Mouse (Mus musculus) limb, embryonic 13.5 days (tissue): ENCODE measurements around the gene Olfr690. TPM values are rescaled to one million over a fixed set of nuclear protein-coding genes. Genes with fewer than 3 reads are reported as not detected.
"Not testable (repeated sequence)": the region's sequence is repeated elsewhere in the genome, so short reads cannot be mapped to it uniquely, and the experiment has no call there.

Experiments used
- ATAC-seq: fragments of 200-750 bp; cut with Nextera tagmentation; 2 replicates; pipeline ENCODE4 v1.8.0; 2017; ENCODE audit warnings: low read depth, moderate number of reproducible peaks, moderate TSS enrichment; ENCODE audit not compliant: low FRiP score
- H3K27ac ChIP-seq: fragments of 300-500 bp; sonication (generic); 2 replicates; pipeline ENCODE4 v1.5.1; 2015; ENCODE audit warnings: inconsistent platforms, mild to moderate bottlenecking, moderate library complexity
- H3K27me3 ChIP-seq: fragments of 300-500 bp; sonication (generic); 2 replicates; pipeline ENCODE4 v1.6.1; 2015; ENCODE audit warnings: mild to moderate bottlenecking, inconsistent platforms
- H3K36me3 ChIP-seq: fragments of 300-500 bp; sonication (generic); 2 replicates; pipeline ENCODE4 v1.6.1; 2015; ENCODE audit warnings: inconsistent platforms, mild to moderate bottlenecking, moderate library complexity
- H3K4me1 ChIP-seq: fragments of 300-500 bp; sonication (generic); 2 replicates; pipeline ENCODE4 v1.6.1; 2015; ENCODE audit warnings: inconsistent platforms
- H3K4me2 ChIP-seq: fragments of 300-500 bp; sonication (generic); replicated peaks from 2 replicates; pipeline ENCODE4 v1.6.1; 2015; ENCODE audit warnings: inconsistent platforms, mild to moderate bottlenecking, moderate library complexity
- H3K4me3 ChIP-seq: fragments of 300-500 bp; sonication (generic); 2 replicates; pipeline ENCODE4 v1.5.1; 2015; ENCODE audit warnings: moderate library complexity, mild to moderate bottlenecking, inconsistent platforms
- H3K9ac ChIP-seq: fragments of 300-500 bp; sonication (generic); 2 replicates; pipeline ENCODE4 v1.6.1; 2015; ENCODE audit warnings: mild to moderate bottlenecking, inconsistent platforms
- H3K9me3 ChIP-seq: fragments of 300-500 bp; sonication (generic); 2 replicates; pipeline ENCODE4 v1.6.1; 2016; ENCODE audit warnings: inconsistent platforms
- WGBS: fragments of 180-500 bp; shearing (Covaris S2); methylation state at CpG from one replicate; pipeline ENCODE4 v1.1.7; 2015; 5-methylcytosine and 5-hydroxymethylcytosine counted together
- polyA plus RNA-seq: library from polyadenylated mRNA; unstranded; fragments of >200 nt; fragmentation: Nextera tagmentation; extraction: Ambion mirVana; gene quantifications from 2 replicates; pipeline ENCODE4 v1.2.1, GENCODE M21; 2015

Olfr690 gene
- polyA plus RNA-seq = not detected in 2 replicates

DNA sequence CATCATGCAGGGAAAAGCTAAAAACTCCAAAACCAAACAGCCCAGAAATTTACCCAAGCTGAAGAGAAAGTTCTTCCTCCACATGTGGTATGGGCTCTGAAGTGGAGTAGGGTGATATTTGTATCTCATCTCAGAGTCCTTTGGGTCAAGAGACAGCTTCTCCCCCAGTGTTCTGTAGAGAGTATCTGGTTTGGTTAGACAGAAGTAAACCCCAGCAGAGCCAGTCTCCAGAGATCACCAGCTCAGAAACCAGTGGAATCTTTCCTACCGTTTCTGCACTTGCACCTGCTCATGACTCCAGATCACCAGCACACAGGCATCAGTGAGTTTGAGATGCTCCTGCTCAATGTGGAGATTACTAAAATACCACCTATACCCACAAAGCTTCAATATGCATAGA, at the start of gene Olfr690:
Olfr690 (minus strand) TSS at position 101 of the 400 bp plus-strand sequence.
- H3K27ac ChIP-seq = no peak within 1 kb of the TSS
- WGBS = 83% methylated on average over 1 of the region's 1 CpGs
- ATAC-seq = no peak

DNA sequence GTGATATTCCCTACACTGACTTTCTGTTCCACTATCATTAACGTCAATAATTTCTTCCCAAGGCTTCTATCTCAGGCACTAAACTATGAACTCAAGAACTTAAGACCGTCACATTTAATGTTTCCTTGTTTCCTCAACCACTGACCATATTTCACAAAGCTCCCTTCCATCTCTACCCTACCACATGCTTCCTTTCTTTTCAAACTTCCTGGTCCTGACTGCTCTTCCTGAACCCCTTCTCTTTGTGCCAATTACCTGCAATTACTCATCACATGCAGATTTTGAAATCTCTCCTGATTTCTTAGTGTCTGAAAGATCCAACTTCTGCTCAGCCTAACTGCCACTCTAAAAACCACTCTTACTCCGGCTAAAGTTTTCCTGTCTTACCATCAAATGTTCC, 46.4 kb upstream of the Olfr690 start:
- no peaks in the 10 kb centered on the region for H3K9me3 ChIP-seq
- no peaks in the 10 kb centered on the region for H3K4me1 ChIP-seq
- no peak overlapping the region for H3K9ac ChIP-seq
- WGBS = 91% methylated on average over 3 of the region's 3 CpGs
- H3K4me3 ChIP-seq = no peak overlapping the region
- ATAC-seq = no peak
- no peaks in the 10 kb centered on the region for H3K27me3 ChIP-seq
- no peak overlapping the region for H3K4me2 ChIP-seq
- peaks cover 92% of the 10 kb centered on the region for H3K36me3 ChIP-seq
- H3K27ac ChIP-seq = no peak overlapping the region

More for the DNA sequence above, at the start of gene Olfr690:
- Histone ChIP-seq H3K9me3 (no peaks in the 10 kb centered on the region), H3K36me3 (no peaks in the 10 kb centered on the region), H3K4me2 (no peak within 1 kb of the TSS), H3K27me3 (no peaks in the 10 kb centered on the region), H3K9ac (no peak within 1 kb of the TSS), H3K4me1 (no peaks in the 10 kb centered on the region), H3K4me3 (no peak within 1 kb of the TSS)

GRCm38 (mm10) chr7:105374866-105375265, 41.0 kb upstream of the Olfr690 start, which contains the start of gene Gm5901:
Gm5901 (plus strand) TSS chr7:105375038.
- Histone ChIP-seq H3K9ac (no peak within 1 kb of the TSS), H3K36me3 (peaks cover 67% of the 10 kb centered on the region), H3K4me2 (no peak within 1 kb of the TSS), H3K27ac (no peak within 1 kb of the TSS), H3K4me1 (no peaks in the 10 kb centered on the region), H3K4me3 (no peak within 1 kb of the TSS), H3K9me3 (no peaks in the 10 kb centered on the region), H3K27me3 (no peaks in the 10 kb centered on the region)
- 100% methylated on average over 1 of the region's 1 CpGs for WGBS
- ATAC-seq = no peak

GRCm38 (mm10) chr7:105373976-105374375, 40.1 kb upstream of the Olfr690 start:
- no peak for ATAC-seq

DNA sequence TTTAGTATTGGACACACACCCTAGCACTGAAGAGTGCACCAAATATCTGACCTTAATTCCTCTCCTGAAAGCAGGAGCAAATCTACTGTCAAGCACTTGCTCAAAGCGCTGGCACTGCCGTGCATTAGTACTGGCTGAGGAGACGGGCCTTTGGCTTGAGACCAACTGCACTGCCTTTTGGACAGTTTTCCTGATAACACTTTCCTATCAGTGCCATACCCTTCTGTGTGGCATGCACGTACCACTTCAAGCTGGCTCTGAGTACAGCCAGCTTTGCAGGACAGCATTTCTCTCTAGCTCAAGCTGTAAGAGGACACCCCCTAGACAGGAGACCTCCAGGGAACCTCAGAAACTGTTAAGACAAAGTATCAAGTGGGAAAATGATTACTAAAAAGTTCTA, 39.6 kb upstream of the Olfr690 start:
- no peak overlapping the region for H3K9ac ChIP-seq
- no peak overlapping the region for H3K4me2 ChIP-seq
- no peaks in the 10 kb centered on the region for H3K4me1 ChIP-seq
- H3K9me3 ChIP-seq = no peaks in the 10 kb centered on the region
- no peaks in the 10 kb centered on the region for H3K27me3 ChIP-seq
- H3K4me3 ChIP-seq = no peak overlapping the region
- no peak for ATAC-seq
- H3K36me3 ChIP-seq = peaks cover 54% of the 10 kb centered on the region
- 94% methylated on average over 4 of the region's 4 CpGs for WGBS
- H3K27ac ChIP-seq = no peak overlapping the region

More at GRCm38 (mm10) chr7:105373976-105374375, 40.1 kb upstream of the Olfr690 start:
- 94% methylated on average over 3 of the region's 3 CpGs for WGBS
- no peak overlapping the region for H3K4me2 ChIP-seq
- no peaks in the 10 kb centered on the region for H3K9me3 ChIP-seq
- H3K36me3 ChIP-seq = peaks cover 58% of the 10 kb centered on the region
- no peaks in the 10 kb centered on the region for H3K27me3 ChIP-seq
- no peak overlapping the region for H3K4me3 ChIP-seq
- no peaks in the 10 kb centered on the region for H3K4me1 ChIP-seq
- H3K9ac ChIP-seq = no peak overlapping the region
- H3K27ac ChIP-seq = no peak overlapping the region

DNA sequence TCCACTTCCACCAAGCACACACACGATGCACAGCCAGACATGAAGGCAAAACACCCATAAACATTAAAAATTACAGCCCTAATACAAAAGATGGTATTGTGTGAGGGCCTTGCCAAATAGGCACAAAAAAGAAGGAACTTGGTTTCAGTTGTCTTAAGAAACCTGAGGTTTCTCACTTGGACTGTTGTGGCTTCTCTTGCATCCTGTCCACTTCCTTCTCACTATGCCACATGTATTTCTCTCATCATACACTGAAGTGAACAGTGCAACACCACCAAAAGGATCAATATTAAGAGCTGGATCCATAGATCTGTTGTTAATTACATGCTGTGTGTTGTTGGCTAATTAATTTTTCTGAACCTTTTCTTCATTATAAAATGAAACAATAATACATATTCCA, 39.0 kb upstream of the Olfr690 start:
- H3K4me2 ChIP-seq = no peak overlapping the region
- no peaks in the 10 kb centered on the region for H3K9me3 ChIP-seq
- H3K27ac ChIP-seq = no peak overlapping the region
- H3K4me3 ChIP-seq = no peak overlapping the region
- H3K9ac ChIP-seq = no peak overlapping the region
- WGBS = 68% methylated on average over 1 of the region's 1 CpGs
- H3K36me3 ChIP-seq = peaks cover 48% of the 10 kb centered on the region
- no peaks in the 10 kb centered on the region for H3K4me1 ChIP-seq
- no peak for ATAC-seq
- no peaks in the 10 kb centered on the region for H3K27me3 ChIP-seq

DNA sequence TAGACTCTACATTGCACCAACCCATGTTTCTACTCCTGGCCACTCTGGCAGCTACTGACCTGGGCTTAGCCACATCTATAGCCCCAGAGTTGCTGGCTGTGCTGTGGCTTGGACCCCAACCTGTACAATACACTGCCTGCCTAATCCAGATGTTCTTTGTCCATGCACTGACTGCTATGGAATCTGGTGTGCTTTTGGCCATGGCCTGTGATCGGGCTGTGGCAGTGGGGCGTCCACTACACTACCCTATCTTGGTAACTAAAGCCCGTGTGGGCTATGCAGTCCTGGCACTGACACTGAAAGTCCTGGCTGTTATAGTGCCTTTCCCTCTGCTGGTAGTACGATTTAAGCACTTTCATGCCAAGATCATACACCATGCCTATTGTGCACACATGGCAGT, 34.6 kb upstream of the Olfr690 start:
- no peak overlapping the region for H3K4me3 ChIP-seq
- ATAC-seq = no peak

GRCm38 (mm10) chr7:105367930-105368329, 34.0 kb upstream of the Olfr690 start, which contains the start of gene Olfr692:
Olfr692 (plus strand) TSS chr7:105368230.
- H3K4me2 ChIP-seq = no peak within 1 kb of the TSS
- H3K4me3 ChIP-seq = no peak within 1 kb of the TSS
- H3K9me3 ChIP-seq = no peaks in the 10 kb centered on the region
- no peak within 1 kb of the TSS for H3K27ac ChIP-seq
- H3K4me1 ChIP-seq = no peaks in the 10 kb centered on the region
- no peaks in the 10 kb centered on the region for H3K27me3 ChIP-seq
- 81% methylated on average over 1 of the region's 1 CpGs for WGBS
- H3K36me3 ChIP-seq = peaks cover 8% of the 10 kb centered on the region
- H3K9ac ChIP-seq = no peak within 1 kb of the TSS
- no peak for ATAC-seq

More for the DNA sequence above, 34.6 kb upstream of the Olfr690 start:
- Histone ChIP-seq H3K36me3 (peaks cover 12% of the 10 kb centered on the region), H3K4me2 (no peak overlapping the region), H3K27ac (no peak overlapping the region), H3K9me3 (no peaks in the 10 kb centered on the region), H3K4me1 (no peaks in the 10 kb centered on the region), H3K9ac (no peak overlapping the region), H3K27me3 (no peaks in the 10 kb centered on the region)
- WGBS = 93% methylated on average over 4 of the region's 4 CpGs

DNA sequence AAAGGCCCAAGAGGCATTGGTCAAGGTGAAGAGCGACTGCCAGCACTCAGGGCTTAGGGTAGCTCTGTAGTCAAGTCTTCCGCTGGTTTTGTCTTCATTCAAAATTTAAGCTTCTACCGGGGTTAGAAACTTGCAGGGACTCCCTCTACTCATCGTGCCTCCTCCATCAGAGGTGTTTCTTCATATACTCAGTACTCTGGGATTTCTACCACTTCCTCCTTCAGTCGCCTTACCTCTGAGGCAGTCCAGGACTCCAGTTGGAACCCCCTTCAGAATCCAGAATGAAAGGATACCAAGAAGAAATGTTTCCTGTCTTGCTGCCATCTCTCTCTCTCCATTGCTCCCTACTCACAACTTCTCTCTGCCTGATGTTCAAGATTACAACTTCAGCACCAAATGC, 33.4 kb upstream of the Olfr690 start:
- 73% methylated on average over 5 of the region's 5 CpGs for WGBS
- Histone ChIP-seq H3K9ac (no peak overlapping the region), H3K9me3 (no peaks in the 10 kb centered on the region), H3K4me1 (no peaks in the 10 kb centered on the region), H3K4me2 (no peak overlapping the region), H3K4me3 (no peak overlapping the region), H3K27ac (no peak overlapping the region), H3K27me3 (no peaks in the 10 kb centered on the region), H3K36me3 (peaks cover 8% of the 10 kb centered on the region)
- ATAC-seq = no peak

DNA sequence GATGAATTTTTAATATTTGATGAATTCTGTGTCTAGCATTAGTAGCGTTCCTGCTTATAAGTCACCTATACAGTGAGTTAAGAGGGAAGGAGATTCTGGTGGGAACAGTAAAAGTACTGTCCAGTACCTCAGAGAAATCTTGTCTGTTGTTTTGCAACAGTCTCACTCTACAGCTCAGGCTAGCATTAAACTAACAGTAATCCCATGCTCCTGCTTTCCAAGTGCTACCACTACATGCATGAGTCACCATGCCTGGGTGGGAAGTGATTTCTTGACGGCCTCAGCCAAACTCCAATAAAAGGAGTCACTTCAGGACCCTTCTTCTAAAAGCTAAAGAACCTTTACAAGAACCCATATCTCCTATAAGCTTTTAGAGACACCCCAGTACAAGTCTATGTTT, 27.8 kb upstream of the Olfr690 start:
- no peaks in the 10 kb centered on the region for H3K27me3 ChIP-seq
- H3K9ac ChIP-seq = no peak overlapping the region
- H3K4me3 ChIP-seq = no peak overlapping the region
- no peaks in the 10 kb centered on the region for H3K4me1 ChIP-seq
- no peak overlapping the region for H3K27ac ChIP-seq
- H3K9me3 ChIP-seq = no peaks in the 10 kb centered on the region
- H3K4me2 ChIP-seq = no peak overlapping the region
- H3K36me3 ChIP-seq = no peaks in the 10 kb centered on the region
- no peak for ATAC-seq
- WGBS = 84% methylated on average over 2 of the region's 2 CpGs

DNA sequence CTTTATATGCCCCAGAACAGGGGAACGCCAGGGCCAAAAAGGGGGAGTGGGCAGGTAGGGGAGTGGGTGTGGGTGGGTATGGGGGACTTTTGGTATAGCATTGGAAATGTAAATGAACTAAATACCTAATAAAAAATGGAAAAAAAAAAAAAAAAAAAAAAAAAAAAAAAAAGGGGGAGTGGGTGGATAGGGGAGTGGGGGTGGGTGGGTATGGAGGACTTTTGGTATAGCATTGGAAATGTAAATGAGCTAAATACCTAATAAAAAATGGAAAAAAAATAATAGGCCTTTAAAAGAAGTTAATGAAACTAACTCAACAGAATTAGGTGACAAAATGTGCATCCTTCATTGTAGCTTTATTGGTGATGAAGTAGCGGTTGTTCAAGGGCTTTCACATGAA, 22.6 kb upstream of the Olfr690 start:
- not testable (repeated sequence) for H3K9me3 ChIP-seq, H3K4me1 ChIP-seq, H3K9ac ChIP-seq, H3K4me2 ChIP-seq, H3K36me3 ChIP-seq, H3K27me3 ChIP-seq, H3K4me3 ChIP-seq, H3K27ac ChIP-seq, ATAC-seq
- 100% methylated on average over 1 of the region's 2 CpGs for WGBS

DNA sequence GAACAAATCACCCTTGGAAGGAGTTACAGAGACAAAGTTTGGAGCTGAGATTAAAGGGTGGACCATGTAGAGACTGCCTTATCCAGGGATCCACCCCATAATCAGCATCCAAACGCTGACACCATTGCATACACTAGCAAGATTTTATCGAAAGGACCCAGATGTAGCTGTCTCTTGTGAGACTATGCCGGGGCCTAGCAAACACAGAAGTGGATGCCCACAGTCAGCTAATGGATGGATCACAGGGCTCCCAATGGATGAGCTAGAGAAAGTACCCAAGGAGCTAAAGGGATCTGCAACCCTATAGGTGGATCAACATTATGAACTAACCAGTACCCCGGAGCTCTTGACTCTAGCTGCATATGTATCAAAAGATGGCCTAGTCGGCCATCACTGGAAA, 22.2 kb upstream of the Olfr690 start:
- not testable (repeated sequence) for H3K4me2 ChIP-seq, H3K27ac ChIP-seq, H3K4me3 ChIP-seq, H3K27me3 ChIP-seq, H3K36me3 ChIP-seq, H3K9ac ChIP-seq, H3K9me3 ChIP-seq, H3K4me1 ChIP-seq, ATAC-seq
- WGBS = no CpG with 5 or more reads among the region's 5 CpGs

- Histone ChIP-seq H3K36me3 (no peaks in the 10 kb centered on the region), H3K9ac (no peak overlapping the region), H3K9me3 (no peaks in the 10 kb centered on the region), H3K4me1 (no peaks in the 10 kb centered on the region), H3K4me2 (no peak overlapping the region), H3K4me3 (no peak overlapping the region), H3K27me3 (no peaks in the 10 kb centered on the region), H3K27ac (no peak overlapping the region)
- ATAC-seq = no peak
- 70% methylated on average over 2 of the region's 2 CpGs for whole genome bisulfite sequencing
Measured at GRCm38 (mm10) chr7:105342752-105343151, 8.8 kb upstream of the Olfr690 start.
